Mouse (Mus musculus): ENCODE measurements around the gene Sap25.
A peak's percentile ranks its signal among the peaks of the same experiment; 100 is the strongest.
"Not testable (repeated sequence)": the region's sequence is repeated elsewhere in the genome, so short reads cannot be mapped to it uniquely, and the experiment has no call there.

The Sap25 gene

DNA sequence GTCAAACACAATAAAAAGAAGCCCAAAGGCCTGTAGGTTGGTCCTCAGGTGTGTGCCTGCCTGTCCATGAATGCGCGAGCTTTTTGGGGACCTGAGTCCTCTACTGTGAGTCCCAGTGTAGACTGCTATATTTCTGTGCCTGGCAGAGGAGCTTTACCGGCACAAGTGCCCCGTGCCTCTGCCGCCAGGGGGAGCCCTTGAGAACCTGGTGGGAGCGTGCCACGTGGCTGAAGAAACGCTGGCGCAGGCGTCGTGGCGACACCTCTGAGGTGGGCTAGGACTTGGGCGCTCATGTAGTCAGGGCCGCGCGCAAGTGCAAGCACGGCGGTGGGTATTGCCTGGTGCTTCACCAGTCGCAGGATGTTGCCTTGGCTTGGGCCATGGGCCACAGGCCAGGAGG, at the start of gene Sap25:
Gene Sap25, plus strand, starts transcription at position 281 of the 400 bp plus-strand sequence.
- DNase-seq (ENCODE audit: low read depth, low spot score): peak; percentile 94

DNA sequence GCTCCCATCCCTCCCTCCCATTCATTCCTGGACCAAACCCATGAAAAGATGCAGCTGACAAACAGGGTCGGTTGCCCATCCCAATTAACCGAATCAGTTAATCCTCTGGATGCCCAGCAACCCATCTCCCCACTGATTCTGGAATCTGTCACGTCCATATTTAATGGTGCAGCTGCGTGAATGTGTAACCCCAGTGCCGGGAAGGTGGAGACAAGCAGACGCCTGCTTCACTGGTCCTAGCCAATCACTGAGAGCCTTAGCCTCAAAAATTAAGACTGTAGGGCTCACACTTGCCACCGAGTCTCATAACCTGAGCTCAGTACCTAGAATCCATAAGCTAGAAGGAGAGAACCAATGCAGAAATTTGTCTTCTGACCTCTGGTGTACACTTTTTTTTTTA, 45.2 kb upstream of the Sap25 start:
- DNase-seq (ENCODE audit: low read depth, low spot score): no peak

DNA sequence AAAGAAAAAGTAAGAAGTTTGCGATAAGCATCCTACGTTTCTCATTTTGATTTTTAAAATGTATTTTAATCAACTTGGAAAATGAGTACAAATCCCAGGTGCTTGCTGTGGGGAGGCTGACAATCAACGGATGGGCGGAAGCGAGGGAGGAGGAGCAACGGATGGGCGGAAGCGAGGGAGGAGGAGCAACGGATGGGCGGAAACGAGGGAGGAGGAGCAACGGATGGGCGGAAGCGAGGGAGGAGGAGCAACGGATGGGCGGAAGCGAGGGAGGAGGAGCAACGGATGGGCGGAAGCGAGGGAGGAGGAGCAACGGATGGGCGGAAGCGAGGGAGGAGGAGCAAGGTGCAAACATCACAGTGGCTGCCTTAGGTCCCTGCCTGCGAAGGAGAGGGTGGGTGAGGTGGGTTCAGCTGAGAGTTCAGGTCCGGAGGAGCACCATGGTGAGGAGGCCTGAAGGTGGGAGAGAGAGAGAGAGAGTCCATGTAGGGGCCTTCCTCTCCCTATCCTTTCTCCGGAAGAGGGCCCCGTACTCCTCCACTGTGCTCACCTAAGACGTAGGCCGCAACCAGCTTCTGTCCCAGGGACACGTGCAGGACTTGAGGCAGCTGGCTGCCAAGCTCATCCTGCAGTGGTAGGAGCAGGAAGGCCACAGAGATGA, 44.4 kb upstream of the Sap25 start:
- DNase-seq (ENCODE audit: low read depth, low spot score): peak; percentile 80

DNA sequence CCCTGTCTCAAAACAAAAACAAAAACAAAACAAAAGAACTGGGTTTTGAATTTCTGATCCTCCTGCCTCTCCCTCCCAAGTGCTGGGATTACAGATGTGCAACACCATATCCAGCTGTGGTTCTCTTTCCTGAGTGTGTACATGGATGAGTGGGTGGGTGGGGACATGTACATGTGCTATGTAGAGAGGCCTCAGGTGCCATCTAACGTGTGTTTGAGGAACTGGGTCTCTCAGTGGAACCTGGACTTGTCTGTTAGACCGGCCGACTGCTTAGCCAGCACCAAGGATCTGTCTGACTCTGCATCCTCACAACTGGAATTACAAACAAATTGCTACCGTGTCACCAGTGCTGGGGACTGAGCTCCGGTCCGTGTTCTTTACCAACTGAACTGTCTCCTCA, 43.5 kb upstream of the Sap25 start:
- peak; percentile 56 for DNase-seq (ENCODE audit: low read depth, low spot score)

DNA sequence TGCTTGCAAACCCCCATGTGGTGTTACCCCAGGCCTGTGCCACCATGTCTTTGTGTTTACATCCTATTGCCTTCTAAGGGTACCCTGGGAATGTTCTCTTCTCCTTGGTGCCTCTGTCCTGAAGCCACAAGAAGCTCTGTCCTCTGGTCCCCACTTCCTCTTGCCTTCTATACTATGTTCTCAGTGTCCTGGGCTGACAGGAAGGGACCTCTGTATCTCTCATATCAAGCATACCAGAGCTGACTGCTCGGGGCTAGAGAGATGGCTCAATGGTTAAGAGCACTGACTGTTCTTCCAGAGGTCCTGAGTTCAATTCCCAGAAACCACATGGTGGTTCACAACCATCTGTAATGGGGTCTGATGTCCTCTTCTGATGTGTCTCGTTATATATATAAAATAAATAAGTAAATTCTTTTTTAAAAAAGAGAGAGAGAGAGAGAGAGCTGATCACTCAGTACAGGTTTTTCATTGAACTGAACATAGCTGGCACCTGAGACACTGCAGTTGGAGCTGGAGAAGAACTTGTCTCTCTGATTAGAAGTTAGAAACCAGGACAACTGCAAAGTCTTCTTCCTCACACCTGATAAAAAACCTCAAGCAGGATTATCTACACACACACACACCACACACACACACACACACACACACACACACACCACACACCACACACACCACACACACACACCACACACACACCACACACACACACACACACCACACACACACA, 42.9 kb upstream of the Sap25 start:
- DNase-seq (ENCODE audit: low read depth, low spot score): no peak

DNA sequence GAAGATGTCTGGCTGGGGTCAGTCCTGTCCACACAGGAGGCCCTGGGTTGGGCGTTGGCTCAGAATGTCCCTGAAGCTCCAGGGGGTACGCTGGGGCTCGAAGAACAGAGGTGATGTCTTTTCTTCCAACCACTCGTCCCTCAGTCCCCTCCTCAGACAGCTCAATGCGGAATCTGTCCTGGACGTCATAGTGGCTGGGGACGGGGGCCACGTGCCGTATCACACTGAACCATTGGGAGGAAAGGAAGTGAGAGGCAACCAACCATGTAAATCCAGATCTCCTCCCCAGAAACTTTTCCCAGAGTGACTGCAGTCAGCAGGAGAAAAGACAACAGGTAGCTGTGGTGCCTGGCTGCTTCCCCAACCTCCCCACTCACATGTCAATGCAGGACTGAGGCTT, 41.5 kb upstream of the Sap25 start:
- no peak for DNase-seq (ENCODE audit: low read depth, low spot score)

DNA sequence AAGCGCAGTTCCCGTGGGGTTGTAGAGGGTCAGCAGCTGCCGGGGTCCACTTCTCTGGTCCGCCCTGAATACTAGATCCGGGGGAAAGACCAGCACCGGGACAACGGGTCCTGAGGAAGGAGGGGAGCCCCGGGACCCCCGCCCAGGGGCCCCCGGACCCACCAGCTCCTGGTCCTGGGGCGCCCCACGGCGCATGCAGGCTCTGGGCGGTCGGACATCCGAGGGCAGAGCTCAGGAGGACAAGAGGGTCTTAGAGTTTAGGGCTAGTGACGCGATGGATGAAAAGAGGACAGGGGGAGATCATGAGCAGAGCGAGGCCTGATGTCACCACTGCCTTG, 40.9 kb upstream of the Sap25 start:
- DNase-seq (ENCODE audit: low read depth, low spot score): no peak

DNA sequence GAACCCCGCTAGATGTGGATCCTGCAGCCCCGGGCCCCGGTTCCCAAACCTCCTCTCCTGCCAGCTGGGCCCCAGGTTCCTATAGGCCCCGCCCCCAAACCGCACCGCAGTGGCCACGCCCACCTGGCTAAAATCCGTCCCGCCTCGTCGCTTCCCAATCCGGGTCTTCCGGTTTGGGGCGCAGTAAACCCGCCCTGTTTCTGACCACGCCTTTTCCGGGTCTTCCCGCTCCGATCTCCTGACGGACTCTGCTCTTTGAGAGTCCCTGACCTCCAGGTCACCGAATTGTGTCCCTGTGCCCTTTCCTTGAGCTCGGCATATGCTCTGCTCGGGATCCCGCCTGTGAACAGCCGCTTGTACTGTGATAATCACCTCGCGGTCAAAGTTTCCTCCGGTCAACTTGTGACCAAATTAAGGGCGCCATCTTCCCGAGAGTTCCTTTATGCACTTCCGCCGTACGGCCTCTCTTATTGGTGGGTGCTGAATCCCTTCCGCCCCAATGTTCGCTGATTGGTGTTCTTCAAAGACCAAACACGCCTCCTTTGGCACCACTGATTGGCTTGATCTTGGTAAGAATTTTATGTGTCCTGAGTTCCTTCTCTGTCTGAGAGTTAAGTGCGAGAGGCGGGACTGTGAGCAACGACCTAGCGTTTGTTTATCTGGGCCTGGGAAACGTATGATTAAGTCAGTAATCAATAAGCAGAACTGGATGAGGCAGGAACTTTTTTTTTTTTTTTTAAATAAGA, 40.3 kb upstream of the Sap25 start, which contains the start of gene Mospd3:
Gene Mospd3, minus strand, starts transcription at position 440 of the 746 bp plus-strand sequence.
- DNase-seq (ENCODE audit: low read depth, low spot score): peak; percentile 100

DNA sequence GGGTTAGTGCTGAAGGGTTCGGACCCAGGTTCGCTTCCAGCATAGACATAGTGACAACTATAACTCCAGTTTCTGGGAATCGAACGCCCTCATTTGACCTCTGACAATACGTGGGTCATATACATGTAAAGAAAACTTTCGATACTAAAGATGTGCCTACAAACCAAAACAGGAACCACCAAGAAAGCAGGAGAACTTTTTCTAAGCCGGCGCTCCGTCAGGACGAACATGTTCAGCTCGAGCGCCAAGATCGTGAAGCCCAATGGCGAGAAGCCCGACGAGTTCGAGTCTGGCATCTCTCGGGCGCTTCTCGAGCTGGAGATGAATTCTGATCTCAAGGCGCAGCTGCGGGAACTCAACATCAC, 39.8 kb upstream of the Sap25 start:
- peak; percentile 73 for DNase-seq (ENCODE audit: low read depth, low spot score)

DNA sequence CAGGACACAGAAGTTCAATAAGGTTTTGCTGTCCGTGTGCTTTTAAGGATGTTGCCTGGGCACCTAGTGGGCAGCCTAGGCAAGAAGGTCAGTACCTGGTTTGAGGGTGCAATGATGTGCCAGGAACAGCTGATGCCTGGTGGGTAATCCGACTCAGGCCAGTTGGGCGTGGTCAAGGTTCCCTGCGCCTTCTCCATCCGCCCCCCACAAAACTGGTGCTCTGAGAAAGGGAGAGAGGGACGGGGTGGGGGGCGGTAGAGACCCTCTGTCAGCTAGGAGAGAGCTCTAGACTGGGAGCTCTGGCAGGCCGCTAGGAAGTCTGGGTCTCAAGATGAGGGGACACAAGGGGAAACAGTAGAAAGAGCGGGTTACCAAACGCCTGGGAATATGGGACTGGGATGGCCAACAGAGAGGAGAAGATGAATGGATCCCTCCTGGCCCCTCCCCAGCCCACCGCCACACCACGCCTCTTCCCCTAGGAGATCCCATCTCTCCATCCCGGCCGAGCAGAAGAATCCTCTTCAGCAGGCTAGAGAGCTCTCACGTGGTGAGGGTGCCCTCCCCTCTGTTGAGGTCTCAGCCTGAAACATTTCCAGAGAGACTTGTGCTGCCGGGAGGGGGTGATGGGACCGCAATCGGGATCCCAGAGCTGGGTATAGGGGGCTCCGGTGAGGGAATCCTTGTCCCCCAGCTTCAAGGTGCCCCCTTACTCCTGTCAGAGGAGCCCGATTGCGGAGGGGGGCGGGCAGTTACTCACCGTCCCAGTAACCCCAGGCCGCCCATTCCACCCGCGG, 33.1 kb upstream of the Sap25 start:
- DNase-seq (ENCODE audit: low read depth, low spot score): peak; percentile 89

DNA sequence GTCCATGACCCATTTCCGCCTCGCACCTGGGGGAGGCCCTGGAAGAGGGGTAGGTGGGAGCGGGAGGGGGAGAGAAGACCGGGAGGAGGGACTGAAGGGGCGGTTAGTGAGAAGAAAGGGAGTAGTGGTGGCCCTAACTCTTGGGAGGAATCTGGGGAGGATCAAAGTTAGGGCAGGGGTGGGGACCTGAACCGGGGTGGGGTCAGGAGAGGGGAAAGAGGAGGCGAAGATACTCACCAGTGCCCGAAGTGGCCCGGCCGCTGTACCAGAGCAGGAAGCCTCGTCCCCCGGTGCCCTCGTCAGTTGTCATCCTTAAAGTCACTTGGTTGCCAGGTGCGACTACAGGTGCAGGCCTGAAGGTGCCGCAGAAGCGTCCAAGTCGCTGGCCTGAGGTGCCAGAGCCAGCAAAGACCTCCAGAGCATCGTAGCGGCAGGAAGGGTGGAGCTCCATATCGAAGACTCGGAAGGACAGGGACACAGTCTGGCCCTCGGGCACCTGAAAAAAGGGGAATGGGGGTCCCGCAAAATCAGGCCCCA, 32.4 kb upstream of the Sap25 start:
- peak; percentile 66 for DNase-seq (ENCODE audit: low read depth, low spot score)

DNA sequence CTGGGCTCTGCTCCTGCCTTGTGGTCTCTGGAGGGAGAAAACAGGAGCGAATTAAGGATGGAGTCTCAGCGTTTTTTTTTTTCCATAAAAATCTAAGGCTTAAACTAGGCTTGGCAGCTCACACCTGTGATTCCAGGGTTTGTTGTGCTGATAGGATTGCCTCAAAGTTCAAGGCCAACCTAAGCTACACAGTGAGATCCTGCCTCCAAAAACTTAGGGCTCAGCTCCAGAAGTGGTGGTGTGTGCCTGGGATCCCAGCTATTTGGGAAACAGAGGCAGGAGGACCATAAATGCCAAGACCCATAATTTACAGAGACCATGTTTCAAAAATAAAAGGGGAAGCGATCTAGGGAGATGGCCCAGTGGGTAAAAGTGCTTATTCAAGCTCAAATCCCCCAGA, 31.8 kb upstream of the Sap25 start:
- no peak for DNase-seq (ENCODE audit: low read depth, low spot score)

DNA sequence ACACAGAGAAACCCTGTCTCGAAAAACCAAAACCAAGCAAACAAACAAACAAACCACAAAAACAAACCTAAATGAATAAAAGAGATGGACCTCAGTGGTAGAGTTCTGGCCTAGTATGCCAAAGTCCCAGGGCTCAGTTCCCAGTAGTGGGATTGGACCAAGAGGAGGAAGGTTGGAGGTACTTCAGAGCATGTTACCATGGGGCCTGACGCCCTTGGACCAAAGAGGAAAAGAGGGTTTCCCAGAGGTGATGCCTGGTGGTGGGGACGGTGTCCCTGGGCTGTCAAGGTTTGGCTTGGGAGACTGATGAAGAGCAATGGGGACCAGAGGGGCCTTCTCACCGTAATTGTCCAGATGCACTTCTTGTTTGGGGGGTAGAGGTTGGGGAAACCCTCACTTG, 31.1 kb upstream of the Sap25 start:
- no peak for DNase-seq (ENCODE audit: low read depth, low spot score)

DNA sequence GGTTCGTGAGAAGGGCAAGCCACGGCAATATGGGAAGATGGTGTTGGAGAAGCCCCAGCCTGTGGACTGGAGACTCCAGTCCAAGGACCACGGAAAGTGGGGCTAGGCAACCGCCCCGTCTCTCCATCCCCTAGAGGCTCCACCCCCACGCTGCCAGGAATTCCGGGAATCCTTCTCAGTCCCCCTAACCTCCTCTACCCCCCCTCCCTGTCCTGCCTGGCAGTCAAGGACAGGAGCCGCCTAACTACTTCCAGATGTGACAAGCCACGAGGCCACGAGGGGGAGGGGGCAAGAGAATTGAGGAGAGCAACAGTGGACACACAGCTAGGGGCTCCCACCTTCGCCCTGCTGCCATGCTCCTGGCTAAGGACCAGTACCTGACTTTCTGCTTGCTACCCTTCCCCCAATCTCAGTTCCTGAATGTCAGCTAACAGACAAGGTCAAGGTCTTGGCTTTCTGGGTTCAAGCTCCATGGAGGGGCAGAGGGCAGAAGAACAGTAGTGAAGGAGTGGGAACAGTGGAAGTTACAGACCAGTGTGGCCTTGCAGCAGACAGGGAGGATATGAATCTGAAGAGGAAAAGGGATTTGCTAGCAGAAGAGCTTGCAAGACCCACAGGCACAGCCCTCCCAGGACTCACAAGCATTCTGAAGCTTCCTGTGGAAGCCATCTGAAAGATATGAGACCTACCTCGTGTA, 30.4 kb upstream of the Sap25 start:
- DNase-seq (ENCODE audit: low read depth, low spot score): peak; percentile 95

DNA sequence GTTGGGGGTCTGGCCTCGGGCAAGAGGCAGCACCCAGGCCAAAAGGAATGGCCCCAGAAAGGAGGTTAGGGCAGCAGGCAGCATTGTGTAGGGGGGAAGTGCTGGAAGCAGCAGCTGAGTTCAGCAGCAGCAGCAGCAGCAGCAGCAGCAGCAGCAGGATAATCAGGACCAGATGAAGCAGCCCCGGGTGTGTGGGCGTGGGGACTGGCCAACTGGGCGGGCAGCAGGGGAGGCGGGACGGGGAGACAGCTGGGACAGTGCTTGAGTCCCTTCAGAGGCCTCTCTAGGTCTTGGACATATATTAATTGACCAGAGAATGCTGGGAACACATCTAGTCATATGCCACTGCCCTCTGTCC, 29.9 kb upstream of the Sap25 start:
- no peak for DNase-seq (ENCODE audit: low read depth, low spot score)

DNA sequence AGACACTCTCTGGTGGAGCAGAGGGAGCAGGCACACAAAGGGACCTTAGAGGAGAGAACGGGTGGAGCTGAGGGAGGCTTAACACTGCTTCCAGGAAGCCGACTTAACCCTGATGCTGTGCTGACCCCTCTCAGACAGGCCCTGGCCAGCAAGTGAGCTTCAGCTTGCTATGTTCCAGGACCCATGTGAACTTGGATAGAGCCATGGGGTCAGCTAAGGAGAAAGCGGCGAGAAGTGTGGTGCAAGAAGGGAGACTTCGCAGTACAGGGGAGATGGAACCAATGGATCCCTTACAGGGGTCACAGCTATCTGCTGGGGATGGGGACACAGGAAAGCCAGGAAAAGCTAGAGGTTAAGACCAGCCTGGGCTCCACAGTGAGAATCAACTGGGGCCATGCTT, 28.1 kb upstream of the Sap25 start:
- DNase-seq (ENCODE audit: low read depth, low spot score): no peak

DNA sequence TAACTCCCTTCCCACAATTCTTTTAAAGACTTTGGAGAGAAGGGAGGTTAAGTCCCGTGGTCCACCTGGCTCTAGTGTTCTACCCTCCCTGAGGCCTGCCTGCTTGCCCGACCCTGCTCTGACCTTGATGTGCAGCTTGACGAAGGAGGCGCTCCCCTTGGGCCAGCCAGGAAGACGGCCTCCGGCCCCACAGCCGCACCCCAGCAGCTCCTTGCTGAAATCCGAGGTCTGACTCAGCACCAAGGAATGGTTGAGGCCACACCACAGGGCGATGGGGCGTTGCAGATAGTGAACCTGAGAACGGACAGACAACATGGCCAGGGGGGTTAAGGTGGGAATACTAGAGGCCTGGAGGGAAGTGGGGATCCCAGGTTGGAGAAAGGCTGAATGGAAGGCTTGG, 27.6 kb upstream of the Sap25 start, which contains the start of gene Pcolce:
Gene Pcolce, minus strand, starts transcription at position 235 of the 400 bp plus-strand sequence.
- DNase-seq (ENCODE audit: low read depth, low spot score): peak; percentile 84

DNA sequence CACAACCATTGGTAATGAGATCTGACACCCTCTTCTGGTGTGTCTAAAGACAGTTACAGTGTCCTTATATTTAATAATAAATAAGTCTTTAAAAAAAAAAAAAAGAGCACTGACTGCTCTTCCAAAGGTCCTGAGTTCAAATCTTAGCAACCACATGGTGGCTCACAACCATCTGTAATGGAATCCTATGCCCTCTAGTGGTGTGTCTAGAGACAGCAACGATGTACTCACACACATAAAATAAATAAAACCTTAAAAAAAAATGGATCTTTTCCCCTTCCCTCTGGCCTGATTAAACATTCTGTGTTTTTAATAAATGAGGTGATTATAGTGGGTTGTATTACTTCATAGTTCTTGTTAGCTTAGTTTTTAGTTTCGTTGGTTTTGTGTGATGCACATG, 26.2 kb upstream of the Sap25 start:
- DNase-seq (ENCODE audit: low read depth, low spot score): not testable (repeated sequence)

DNA sequence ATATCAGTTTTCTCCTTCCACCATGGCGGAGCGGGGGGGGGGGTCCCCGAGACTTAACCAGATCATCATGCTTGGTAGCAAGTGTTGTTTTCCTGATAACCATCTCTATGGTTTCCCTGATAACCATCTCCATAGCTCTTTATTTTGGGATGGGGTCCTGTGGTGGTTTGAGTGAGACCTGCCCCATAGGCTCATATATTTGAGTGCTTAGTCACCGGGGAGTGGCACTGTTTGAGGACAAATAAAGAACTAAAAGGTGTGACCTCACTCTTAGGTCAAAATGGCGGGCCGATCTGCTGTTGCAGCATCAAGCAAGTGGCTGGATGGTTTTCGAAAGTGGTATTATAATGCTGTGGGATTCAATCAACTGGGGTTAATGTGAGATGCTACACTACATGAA, 25.8 kb upstream of the Sap25 start:
- peak; percentile 78 for DNase-seq (ENCODE audit: low read depth, low spot score)

DNA sequence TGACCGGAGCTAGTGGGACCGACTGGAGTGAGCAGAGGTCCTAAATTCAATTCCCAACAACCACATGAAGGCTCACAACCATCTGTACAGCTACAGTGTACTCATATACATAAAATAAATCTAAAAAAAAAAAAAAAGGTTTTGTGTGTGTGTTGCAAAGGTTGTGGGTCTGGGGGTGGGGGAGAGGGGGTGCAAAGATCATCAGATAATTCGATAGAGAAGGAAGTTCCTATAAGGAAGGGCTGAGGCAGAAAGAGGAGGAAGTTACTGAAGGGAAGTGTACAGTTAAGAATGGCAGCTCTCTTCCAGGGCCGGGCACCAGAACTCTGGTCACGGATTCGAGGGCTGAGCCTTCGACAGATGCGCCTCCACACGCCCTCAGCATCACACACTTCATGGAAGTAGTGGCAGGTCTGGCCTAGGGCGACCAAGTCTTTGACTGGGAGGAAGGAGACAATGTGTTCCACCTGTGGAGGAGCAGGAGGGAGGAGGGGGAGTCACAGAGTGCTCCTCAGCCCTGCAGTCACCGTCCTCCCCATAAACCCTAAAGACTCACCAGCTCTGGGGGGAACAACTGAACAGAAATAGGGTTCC, 17.1 kb upstream of the Sap25 start:
- no peak for DNase-seq (ENCODE audit: low read depth, low spot score)

DNA sequence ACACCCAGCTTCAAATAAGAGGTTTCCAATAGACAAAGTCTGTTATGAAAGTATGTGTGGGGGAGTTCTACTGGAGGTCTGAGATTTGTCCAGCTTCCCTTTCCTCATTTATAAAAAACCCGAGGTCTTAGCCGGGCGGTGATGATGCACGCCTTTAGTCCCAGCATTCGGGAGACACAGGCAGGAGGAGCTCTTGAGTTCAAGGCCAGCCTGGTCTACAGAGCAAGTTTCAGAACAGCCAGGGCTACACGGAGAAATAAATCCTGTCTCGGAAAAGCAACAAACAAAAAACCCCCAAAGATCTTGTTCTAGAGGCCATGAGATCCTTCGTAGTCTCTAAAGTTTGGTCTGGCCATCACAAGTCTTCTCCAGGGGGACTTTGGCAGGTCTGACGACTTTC, 13.1 kb upstream of the Sap25 start:
- DNase-seq (ENCODE audit: low read depth, low spot score): no peak

Data from R1 (cell line).